Mouse (Mus musculus) CH12.LX (cell line): ENCODE results near the gene 1810062G17Rik. TPM values are rescaled to one million over a fixed set of nuclear protein-coding genes. Genes with fewer than 3 reads are reported as not detected.

ENCODE experiments used
- DNase-seq: peaks from one replicate; pipeline ENCODE4 v3.0.0-alpha.2; 2013; ENCODE audit errors: extremely low read depth
- H3K27ac ChIP-seq: 2 replicates; pipeline ENCODE4 v1.5.1; 2012; ENCODE audit warnings: low read depth, mild to moderate bottlenecking, control low read depth, moderate library complexity; ENCODE audit not compliant: insufficient read depth
- H3K27me3 ChIP-seq: replicated peaks from 2 replicates; pipeline ENCODE3; 2012; ENCODE audit warnings: inconsistent platforms
- H3K36me3 ChIP-seq, 2 experiments: replicated peaks in 1 of 2; 2 replicates each; pipeline versions ENCODE3 to v1.6.1; 2012; ENCODE audit warnings: inconsistent platforms in 1 of 2, low read length in 1 of 2, mild to moderate bottlenecking in 1 of 2, mixed read lengths in 1 of 2, moderate library complexity in 1 of 2; ENCODE audit not compliant: control insufficient read depth in 1 of 2, insufficient read depth in 1 of 2
- H3K4me1 ChIP-seq, 2 experiments: 2 replicates each; pipeline ENCODE4 v1.6.1; 2012; ENCODE audit warnings: inconsistent platforms in 1 of 2, moderate library complexity in 1 of 2; ENCODE audit not compliant: insufficient read depth in 2 of 2, control insufficient read depth in 1 of 2
- H3K4me2 ChIP-seq: 2 replicates; pipeline ENCODE4 v1.6.1; 2012; ENCODE audit warnings: low read depth, mild to moderate bottlenecking, control low read depth; ENCODE audit not compliant: poor library complexity, insufficient read depth, severe bottlenecking
- H3K4me3 ChIP-seq, 3 experiments: fragments of 150-350 bp in 1 of 3; sonication (generic) in 1 of 3; replicated peaks in 1 of 3; 2 replicates each; pipeline versions ENCODE3 to v1.5.1; 2011 to 2012; ENCODE audit warnings: low read depth in 2 of 3, low read length in 2 of 3, mild to moderate bottlenecking in 2 of 3, moderate library complexity in 2 of 3, control low read depth in 1 of 3, improper control_type of control experiment in 1 of 3, inconsistent platforms in 1 of 3, mixed read lengths in 1 of 3; ENCODE audit not compliant: poor library complexity in 1 of 3
- H3K79me2 ChIP-seq: replicated peaks from 2 replicates; pipeline ENCODE4 v1.6.1; 2012; ENCODE audit warnings: mild to moderate bottlenecking, moderate library complexity; ENCODE audit not compliant: control insufficient read depth, poor library complexity, insufficient read depth, severe bottlenecking; ENCODE audit errors: extremely low read depth
- H3K9ac ChIP-seq: 2 replicates; pipeline ENCODE4 v1.6.1; 2012; ENCODE audit warnings: low read depth, mild to moderate bottlenecking, control low read depth, moderate library complexity; ENCODE audit not compliant: insufficient read depth
- H3K9me3 ChIP-seq: replicated peaks from 2 replicates; pipeline ENCODE3; 2012; ENCODE audit warnings: low read length, inconsistent platforms, mixed read lengths
- CHD1 ChIP-seq: IDR thresholded peaks from 2 replicates; pipeline ENCODE4 v1.6.1; 2012; ENCODE audit warnings: low read depth, low read length, improper control_type of control experiment, inconsistent platforms
- CTCF ChIP-seq, 2 experiments: IDR thresholded peaks in 1 of 2; conservative IDR thresholded peaks in 1 of 2; 2 replicates each; pipeline ENCODE4 v1.5.1; 2011 to 2012; ENCODE audit warnings: low read depth in 2 of 2, low read length in 2 of 2, improper control_type of control experiment in 1 of 2, inconsistent platforms in 1 of 2, mild to moderate bottlenecking in 1 of 2, moderate library complexity in 1 of 2
- ELF1 ChIP-seq: IDR thresholded peaks from 2 replicates; pipeline ENCODE4 v1.6.1; 2014; ENCODE audit warnings: low read depth, mild to moderate bottlenecking, inconsistent platforms, low read length, improper control_type of control experiment
- ETS1 ChIP-seq: conservative IDR thresholded peaks from 2 replicates; pipeline ENCODE4 v1.6.1; 2012; ENCODE audit warnings: low read depth, mild to moderate bottlenecking, inconsistent platforms, low read length, improper control_type of control experiment, moderate library complexity
- GABPA ChIP-seq: IDR thresholded peaks from 2 replicates; pipeline ENCODE4 v1.6.1; 2012; ENCODE audit warnings: low read depth, low read length, improper control_type of control experiment, inconsistent platforms; ENCODE audit not compliant: insufficient replicate concordance
- JUND ChIP-seq: conservative IDR thresholded peaks from 2 replicates; pipeline ENCODE4 v1.6.1; 2011; ENCODE audit warnings: low read depth, low read length, improper control_type of control experiment
- MEF2A ChIP-seq: IDR thresholded peaks from 2 replicates; pipeline ENCODE4 v1.6.1; 2014; ENCODE audit warnings: low read depth, mild to moderate bottlenecking, inconsistent platforms, low read length, improper control_type of control experiment, borderline replicate concordance
- NELFE ChIP-seq: IDR thresholded peaks from 2 replicates; pipeline ENCODE4 v1.6.1; 2011; ENCODE audit warnings: low read depth, low read length, improper control_type of control experiment
- NRF1 ChIP-seq: IDR thresholded peaks from 2 replicates; pipeline ENCODE4 v1.6.1; 2014; ENCODE audit warnings: low read depth, mild to moderate bottlenecking, inconsistent platforms, low read length, improper control_type of control experiment, moderate library complexity
- POLR2A ChIP-seq: IDR thresholded peaks from 2 replicates; pipeline ENCODE4 v1.6.1; 2011; ENCODE audit warnings: low read depth, mild to moderate bottlenecking, improper control_type of control experiment, low read length
- RAD21 ChIP-seq: IDR thresholded peaks from 2 replicates; pipeline ENCODE4 v1.6.1; 2011; ENCODE audit warnings: low read depth, mild to moderate bottlenecking, low read length, improper control_type of control experiment, moderate library complexity
- RCOR1 ChIP-seq: conservative IDR thresholded peaks from 2 replicates; pipeline ENCODE4 v1.6.1; 2012; ENCODE audit warnings: low read depth, mild to moderate bottlenecking, inconsistent platforms, low read length, improper control_type of control experiment
- SIN3A ChIP-seq: IDR thresholded peaks from 2 replicates; pipeline ENCODE4 v1.6.1; 2012; ENCODE audit warnings: low read length, improper control_type of control experiment, inconsistent platforms
- TBP ChIP-seq: conservative IDR thresholded peaks from 2 replicates; pipeline ENCODE4 v1.6.1; 2011; ENCODE audit warnings: low read depth, low read length, improper control_type of control experiment
- TCF12 ChIP-seq: IDR thresholded peaks from 2 replicates; pipeline ENCODE4 v1.6.1; 2014; ENCODE audit warnings: low read depth, mild to moderate bottlenecking, inconsistent platforms, low read length, improper control_type of control experiment
- USF2 ChIP-seq: conservative IDR thresholded peaks from 2 replicates; pipeline ENCODE4 v1.6.1; 2011; ENCODE audit warnings: low read depth, low read length, improper control_type of control experiment
- ZKSCAN1 ChIP-seq: IDR thresholded peaks from 2 replicates; pipeline ENCODE4 v1.6.1; 2012; ENCODE audit warnings: low read depth, inconsistent platforms, low read length, improper control_type of control experiment, borderline replicate concordance
- dilution Hi-C: fragments of 300-500 bp; cut with MboI; formaldehyde crosslinking; loops from 2 replicates; pipeline ENCODE4 v1.14.3; 2020; ENCODE audit warnings: low sequenced_read_pairs; ENCODE audit not compliant: extremely low pct_unique_long_range_greater_than_20kb, extremely low pct_ligation_motif_present
- in situ Hi-C: fragments of 300-500 bp; cut with MboI; formaldehyde crosslinking; loops from 3 replicates; pipeline ENCODE4 v1.14.3; 2019; ENCODE audit warnings: low sequenced_read_pairs, low pct_ligation_motif_present, low pct_unique_long_range_greater_than_20kb, mixed read lengths
- polyA plus RNA-seq: library from polyadenylated mRNA; unstranded; fragments of >175 nt; gene quantifications from 2 replicates; pipeline ENCODE4 v1.2.1, GENCODE M21; 2012; ENCODE audit warnings: low read depth; ENCODE audit not compliant: insufficient read length
- total RNA-seq, 2 experiments: library from RNA; depleted of rRNA; stranded (reverse); fragments of 300-350 nt in 1 of 2; fragments of >200 nt in 1 of 2; gene quantifications; 2 replicates each; pipeline ENCODE4 v1.2.3; 2012 to 2014

The 1810062G17Rik gene
- total and polyA plus RNA-seq, 3 experiments: 3.1 to 3.9 (median 3.3) TPM

DNA sequence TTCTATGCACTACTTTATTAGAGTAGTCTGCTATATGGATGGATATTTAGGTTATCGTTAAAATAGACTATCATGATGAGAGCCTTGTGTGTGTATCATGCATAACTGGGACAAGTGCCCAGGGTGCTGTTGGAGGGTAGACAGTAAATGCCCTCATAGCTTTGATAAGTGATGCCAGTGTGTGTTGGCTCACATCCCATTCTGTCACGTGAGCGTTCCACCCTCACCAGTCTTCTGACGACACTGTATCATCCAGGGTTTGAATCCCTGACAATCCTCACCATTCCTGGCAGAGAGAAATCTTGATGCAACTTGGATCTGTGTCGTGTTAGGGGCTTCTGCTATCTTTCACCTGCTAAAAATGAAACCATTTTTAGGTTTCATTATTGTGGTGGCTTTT, 29.2 kb upstream of the 1810062G17Rik start:
- TF ChIP-seq ZKSCAN1: no peak
- no peak for TF ChIP-seq JUND
- TF ChIP-seq SIN3A: no peak
- no peak for TF ChIP-seq NRF1
- TF ChIP-seq CHD1: no peak
- no peak for TF ChIP-seq POLR2A
- Histone ChIP-seq H3K27me3 (no peaks in the 10 kb centered on the region), H3K4me3 (no peak overlapping the region), H3K27ac (no peak overlapping the region), H3K79me2 (no peaks in the 10 kb centered on the region), H3K4me2 (0 out of 2 replicates have a peak overlapping the region, but pooled peaks have one; percentile 10), H3K9me3 (no peaks in the 10 kb centered on the region), H3K9ac (no peak overlapping the region), H3K4me1 (peaks cover 3 to 16% of the 10 kb centered on the region in 2 experiments; a peak in 3 of 4 replicates), H3K36me3 (peaks cover 11 to 29% of the 10 kb centered on the region in 2 experiments)
- no peak for DNase-seq
- in situ Hi-C loops (loop anchor here (10.0 kb wide), 1 partner anchor 48 kb away; no protein-coding TSS in a partner anchor), dilution Hi-C loops (no loop called here)

- peaks cover 3 to 16% of the 10 kb centered on the region in 2 experiments; a peak in 3 of 4 replicates for H3K4me1 ChIP-seq
- no peak for DNase-seq
- no peaks in the 10 kb centered on the region for H3K79me2 ChIP-seq
- 0 out of 2 replicates have a peak overlapping the region, but pooled peaks have one; percentile 10 for H3K4me2 ChIP-seq
- in situ Hi-C loops (loop anchor here (10.0 kb wide), 1 partner anchor 48 kb away; no protein-coding TSS in a partner anchor), dilution Hi-C loops (no loop called here)
- no peak overlapping the region for H3K9ac ChIP-seq
- no peaks in the 10 kb centered on the region for H3K9me3 ChIP-seq
- H3K27me3 ChIP-seq: no peaks in the 10 kb centered on the region
- H3K4me3 ChIP-seq: no peak overlapping the region
- peaks cover 11 to 30% of the 10 kb centered on the region in 2 experiments for H3K36me3 ChIP-seq
- TF ChIP-seq ETS1: no peak
- no peak for TF ChIP-seq ELF1
- TF ChIP-seq GABPA: no peak
- TF ChIP-seq CTCF (conservative IDR thresholded peaks at IDR 0.05 in 1 of 2, IDR thresholded peaks at IDR 0.05 in 1 of 2; ENCODE audit: low read depth in 2 of 2, low read length in 2 of 2): no peak
- TF ChIP-seq RCOR1: no peak
- no peak overlapping the region for H3K27ac ChIP-seq
Measured at GRCm38 (mm10) chr3:36446918-36447317, 28.8 kb upstream of the 1810062G17Rik start.

DNA sequence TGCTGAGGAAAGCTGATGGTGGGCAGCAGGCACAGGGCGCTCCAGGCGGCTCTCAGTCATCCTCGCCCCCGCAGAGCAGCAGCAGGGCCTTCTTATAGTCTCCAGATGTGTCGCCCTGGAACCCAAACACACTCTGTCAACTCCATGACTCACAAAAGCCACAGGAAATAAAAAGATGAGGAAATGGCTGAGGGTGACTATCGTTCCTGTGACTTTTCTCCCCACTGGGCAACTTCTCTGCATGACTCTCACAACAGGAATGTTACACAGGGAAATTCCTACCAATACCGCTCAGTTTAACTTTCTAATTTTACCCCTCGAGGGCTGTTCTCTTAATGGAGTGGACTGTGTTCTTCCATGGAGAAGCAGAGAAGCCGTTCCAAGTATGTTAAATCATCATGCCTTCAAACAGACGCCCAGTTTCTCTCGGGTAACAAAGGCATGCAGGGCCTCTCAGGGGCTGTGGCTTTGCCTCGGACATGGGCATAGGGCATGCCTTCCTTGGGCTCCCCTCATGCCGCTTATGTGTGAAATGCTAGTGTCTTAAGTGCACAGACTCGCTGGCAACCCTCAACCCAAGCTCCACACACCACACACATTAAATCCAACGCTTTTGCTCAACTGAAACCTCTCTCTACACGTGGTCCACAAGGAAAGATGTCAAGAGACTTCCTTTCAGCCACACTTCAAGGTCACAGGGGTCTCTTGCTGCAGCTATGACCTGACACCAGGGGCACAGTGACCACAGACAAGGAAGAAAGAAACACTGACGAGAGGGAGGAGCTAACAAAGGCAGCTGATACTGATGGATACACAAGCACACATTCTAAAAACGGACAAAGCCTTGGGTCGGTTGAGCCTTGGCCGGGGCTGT, 26.2 kb upstream of the 1810062G17Rik start:
- H3K79me2 ChIP-seq: no peaks in the 10 kb centered on the region
- no peak overlapping the region for H3K4me3 ChIP-seq
- peak; percentile 20 for DNase-seq
- no peaks in the 10 kb centered on the region for H3K9me3 ChIP-seq
- in situ Hi-C loops (loop anchor here (10.0 kb wide), 1 partner anchor 45 kb away; no protein-coding TSS in a partner anchor), dilution Hi-C loops (no loop called here)
- H3K27ac ChIP-seq: no peak overlapping the region
- peaks cover 0 to 16% of the 10 kb centered on the region in 2 experiments; a peak in 2 of 4 replicates for H3K4me1 ChIP-seq
- peaks cover 11 to 47% of the 10 kb centered on the region in 2 experiments for H3K36me3 ChIP-seq
- H3K9ac ChIP-seq: no peak overlapping the region
- H3K27me3 ChIP-seq: no peaks in the 10 kb centered on the region
- H3K4me2 ChIP-seq: no peak overlapping the region
- no peak for TF ChIP-seq MEF2A
- no peak for TF ChIP-seq USF2
- TF ChIP-seq NELFE: no peak
- no peak for TF ChIP-seq TCF12
- no peak for TF ChIP-seq CHD1
- no peak for TF ChIP-seq SIN3A
- no peak for TF ChIP-seq RAD21
- TF ChIP-seq ELF1: no peak
- no peak for TF ChIP-seq TBP
